Mouse (Mus musculus): ENCODE measurements around the gene Gm20388.

- TF ChIP-seq CTCF (IDR thresholded peaks at IDR 0.05; ENCODE audit: low read depth, low read length), result no peak
- no peak for TF ChIP-seq EP300 (IDR thresholded peaks at IDR 0.05; ENCODE audit: insufficient read depth, low read depth, low read length)
Observed at GRCm38 (mm10) chr8:121844765-121845164, 1934.1 kb downstream of the Gm20388 start.

Data from ES-Bruce4 (cell line).